11 mouse cellular contexts compared by ENCODE assay signal in genomic region chr16:41131053-41131452, GRCm38 (mm10).
A peak's percentile ranks its signal among the peaks of the same experiment; 100 is the strongest.
DNase-seq lines count a peak whose midpoint lies in the region; ATAC-seq and TF ChIP-seq lines count a peak whose summit lies in the region.
"Had no signal": no experiment of that assay in that cellular context is flagged by ENCODE, and none has a peak within 500 bp of the region (broad histone marks: within the 10 kb centered on the region; RNA-seq: fewer than 3 reads in every experiment).

No protein-coding gene starts in this region.

- no peak overlapping the region for H3K9ac ChIP-seq in embryonic facial prominence, embryonic 11.5 days (replicated peaks; ENCODE audit: low read length)
- no peak overlapping the region for H3K9ac ChIP-seq in liver, adult 2 months (ENCODE audit: low read depth, low read length)
- no peak overlapping the region for H3K9ac ChIP-seq in liver, embryonic 11.5 days (ENCODE audit: low read depth, low read length)
- no peak overlapping the region for H3K9ac ChIP-seq in heart, adult 2 months (ENCODE audit: low read depth, low read length)
- H3K9ac ChIP-seq: stomach, embryonic 15.5 days had no signal

- TF ChIP-seq CTCF in liver, adult 2 months (IDR thresholded peaks at IDR 0.05; ENCODE audit: low read depth, low read length): no peak
- TF ChIP-seq CTCF in heart, adult 2 months (IDR thresholded peaks at IDR 0.05): no peak

- 70% methylated on average over 4 of the region's 4 CpGs for WGBS in embryonic facial prominence, embryonic 11.5 days
- 72% methylated on average over 4 of the region's 4 CpGs for WGBS in embryonic facial prominence, embryonic 10.5 days
- 67% methylated on average over 4 of the region's 4 CpGs for WGBS in liver, adult 2 months
- WGBS in liver, embryonic 11.5 days: 66% methylated on average over 4 of the region's 4 CpGs
- 68% methylated on average over 4 of the region's 4 CpGs for WGBS in heart, adult 2 months

- H3K4me1 ChIP-seq in embryonic facial prominence, embryonic 11.5 days (ENCODE audit: control insufficient read depth, insufficient read depth, low read length): no peaks in the 10 kb centered on the region
- 0 out of 2 replicates have a peak, but pooled peaks cover 4% of the 10 kb centered on the region for H3K4me1 ChIP-seq in embryonic facial prominence, embryonic 10.5 days
- no peaks in the 10 kb centered on the region for H3K4me1 ChIP-seq in liver, adult 2 months (ENCODE audit: control insufficient read depth, insufficient read depth, low read length)
- H3K4me1 ChIP-seq in liver, embryonic 11.5 days (replicated peaks; ENCODE audit: control insufficient read depth, insufficient read depth, low read length): no peaks in the 10 kb centered on the region
- no peaks in the 10 kb centered on the region for H3K4me1 ChIP-seq in heart, adult 2 months (ENCODE audit: control insufficient read depth, insufficient read depth, low read length)
- H3K4me1 ChIP-seq: megakaryocyte, embryonic 14.5 days; stomach, embryonic 15.5 days had no signal

- no peak overlapping the region for H3K4me2 ChIP-seq in embryonic facial prominence, embryonic 11.5 days (ENCODE audit: low read depth, low read length)
- no peak overlapping the region for H3K4me2 ChIP-seq in liver, embryonic 11.5 days
- H3K4me2 ChIP-seq: stomach, embryonic 15.5 days had no signal

- ATAC-seq in embryonic facial prominence, embryonic 11.5 days (replicated peaks; ENCODE audit: insufficient number of reproducible peaks, low FRiP score, low TSS enrichment, low read depth): no peak
- no peak for ATAC-seq in liver, embryonic 11.5 days (replicated peaks; ENCODE audit: low FRiP score)
- no peak for ATAC-seq in megakaryocyte progenitor cell, adult 5-6 weeks (replicated peaks; ENCODE audit: poor library complexity)

- H3K36me3 ChIP-seq in embryonic facial prominence, embryonic 11.5 days (replicated peaks; ENCODE audit: control insufficient read depth, insufficient read depth, low read depth, low read length): no peaks in the 10 kb centered on the region
- H3K36me3 ChIP-seq in embryonic facial prominence, embryonic 10.5 days (replicated peaks): no peaks in the 10 kb centered on the region
- H3K36me3 ChIP-seq in liver, adult 2 months (ENCODE audit: control insufficient read depth, insufficient read depth, low read length): no peaks in the 10 kb centered on the region
- no peaks in the 10 kb centered on the region for H3K36me3 ChIP-seq in liver, embryonic 11.5 days (ENCODE audit: control insufficient read depth, insufficient read depth, low read length)
- H3K36me3 ChIP-seq in heart, adult 2 months (ENCODE audit: control insufficient read depth, insufficient read depth, low read length): no peaks in the 10 kb centered on the region
- H3K36me3 ChIP-seq: stomach, embryonic 15.5 days had no signal

- H3K4me3 ChIP-seq in embryonic facial prominence, embryonic 11.5 days (ENCODE audit: low read depth, low read length): no peak overlapping the region
- no peak overlapping the region for H3K4me3 ChIP-seq in embryonic facial prominence, embryonic 10.5 days
- no peak overlapping the region for H3K4me3 ChIP-seq in liver, adult 2 months (ENCODE audit: insufficient read depth, low read depth, low read length)
- no peak overlapping the region for H3K4me3 ChIP-seq in liver, embryonic 11.5 days (ENCODE audit: low read depth, low read length)
- no peak overlapping the region for H3K4me3 ChIP-seq in heart, adult 2 months
- H3K4me3 ChIP-seq: megakaryocyte, embryonic 14.5 days; stomach, embryonic 15.5 days had no signal

- TF ChIP-seq POLR2A in liver, adult 2 months (IDR thresholded peaks at IDR 0.05; ENCODE audit: extremely low read depth, insufficient read depth, low read length): no peak
- no peak for TF ChIP-seq POLR2A in heart, adult 2 months (IDR thresholded peaks at IDR 0.05; ENCODE audit: insufficient read depth, low read depth, low read length)

- no peak overlapping the region for H3K27ac ChIP-seq in embryonic facial prominence, embryonic 11.5 days (replicated peaks; ENCODE audit: low read depth, low read length)
- no peak overlapping the region for H3K27ac ChIP-seq in embryonic facial prominence, embryonic 10.5 days (replicated peaks)
- H3K27ac ChIP-seq in liver, adult 2 months (replicated peaks; ENCODE audit: insufficient read depth, low read depth, low read length): no peak overlapping the region
- H3K27ac ChIP-seq in liver, embryonic 11.5 days (ENCODE audit: low read depth, low read length): no peak overlapping the region
- no peak overlapping the region for H3K27ac ChIP-seq in heart, adult 2 months
- H3K27ac ChIP-seq: stomach, embryonic 15.5 days had no signal

- H3K9me3 ChIP-seq in embryonic facial prominence, embryonic 11.5 days (replicated peaks; ENCODE audit: control insufficient read depth, low read length): no peaks in the 10 kb centered on the region
- H3K9me3 ChIP-seq in embryonic facial prominence, embryonic 10.5 days: no peaks in the 10 kb centered on the region
- H3K9me3 ChIP-seq in liver, embryonic 11.5 days (ENCODE audit: control insufficient read depth, low read length): no peaks in the 10 kb centered on the region
- H3K9me3 ChIP-seq: megakaryocyte, embryonic 14.5 days; stomach, embryonic 15.5 days had no signal

- DNase-seq in embryonic facial prominence, embryonic 11.5 days (ENCODE audit: low spot score): peak; percentile 12
- DNase-seq in embryonic facial prominence, embryonic 10.5 days (ENCODE audit: low spot score): no peak
- peak; percentile 4 for DNase-seq in liver, adult 2 months (ENCODE audit: extremely low read depth, low read depth, low spot score)
- DNase-seq in liver, embryonic 11.5 days (ENCODE audit: low spot score): no peak
- peak; percentile 5 to 26 for DNase-seq in cerebellum, postnatal 36 days
- DNase-seq in retina, postnatal 1 day: peak; percentile 38
- DNase-seq in heart, adult 2 months: no peak
- DNase-seq: gastrocnemius, postnatal 36 days had no signal

- TF ChIP-seq EP300 in heart, adult 2 months (IDR thresholded peaks at IDR 0.05; ENCODE audit: insufficient read depth, low read depth, low read length): no peak

- no peaks in the 10 kb centered on the region for H3K79me2 ChIP-seq in liver, adult 2 months (ENCODE audit: control insufficient read depth, insufficient read depth, low read length)
- H3K79me2 ChIP-seq in heart, adult 2 months (replicated peaks; ENCODE audit: control insufficient read depth, insufficient read depth, low read length): no peaks in the 10 kb centered on the region

- intact Hi-C loops in heart, adult 2 months (cut with DNase I): no loop called here

- no peaks in the 10 kb centered on the region for H3K27me3 ChIP-seq in embryonic facial prominence, embryonic 11.5 days (ENCODE audit: control insufficient read depth, insufficient read depth, low read length)
- H3K27me3 ChIP-seq in embryonic facial prominence, embryonic 10.5 days (replicated peaks; ENCODE audit: low read depth, poor library complexity, severe bottlenecking): no peaks in the 10 kb centered on the region
- H3K27me3 ChIP-seq in liver, adult 2 months (ENCODE audit: control insufficient read depth, insufficient read depth, low read length): no peaks in the 10 kb centered on the region
- H3K27me3 ChIP-seq in liver, embryonic 11.5 days (replicated peaks; ENCODE audit: control insufficient read depth, insufficient read depth, low read length): no peaks in the 10 kb centered on the region
- no peaks in the 10 kb centered on the region for H3K27me3 ChIP-seq in heart, adult 2 months (ENCODE audit: control insufficient read depth, insufficient read depth, low read length)
- H3K27me3 ChIP-seq: megakaryocyte, embryonic 14.5 days; stomach, embryonic 15.5 days had no signal

Comparison
In these comparisons a context has a peak if more than half of its experiments do, and no peak if none do; other contexts are left out.
1. DNase-seq: peak in embryonic facial prominence, embryonic 11.5 days (single experiment), liver, adult 2 months (single experiment), cerebellum, postnatal 36 days (2 of 2) and retina, postnatal 1 day (single experiment); none in embryonic facial prominence, embryonic 10.5 days (single experiment), liver, embryonic 11.5 days (single experiment) and heart, adult 2 months (0 of 2).